Mouse (Mus musculus) lung, adult 18-20 months (tissue): Measurements from ENCODE around the gene S1pr1.
A peak's percentile ranks its signal among the peaks of the same experiment; 100 is the strongest.

Experiments used
- DNase-seq, 2 experiments: peaks; one replicate each; pipeline ENCODE4 v3.0.0; 2022; ENCODE audit warnings: mixed read lengths in 2 of 2

S1pr1 gene

DNA sequence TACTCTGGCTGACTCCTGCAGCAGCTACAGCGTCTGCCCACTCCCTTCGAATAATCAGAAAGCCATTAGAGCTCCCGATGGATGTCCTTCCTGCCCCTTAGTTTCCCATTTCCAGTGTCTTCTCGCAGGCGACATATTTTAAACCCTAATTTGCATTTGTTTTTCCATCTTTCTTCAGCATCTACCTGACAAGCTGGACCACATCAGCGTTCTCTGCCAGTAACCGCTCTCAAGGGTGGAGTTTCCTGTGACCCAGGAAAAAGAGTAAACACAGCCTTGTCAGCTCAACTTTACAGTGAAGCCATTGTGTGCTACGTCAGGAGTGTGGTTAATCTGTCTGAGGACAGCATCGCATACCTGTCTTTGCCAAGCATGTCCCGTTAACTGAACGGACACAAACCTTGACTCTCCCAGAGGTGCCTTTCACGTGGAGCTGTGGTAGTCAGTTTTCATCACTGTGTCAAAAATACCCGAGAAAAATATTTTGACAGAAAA lies 41.2 kb downstream of the S1pr1 start:
- DNase-seq, result peak; percentile 29 to 59

DNA sequence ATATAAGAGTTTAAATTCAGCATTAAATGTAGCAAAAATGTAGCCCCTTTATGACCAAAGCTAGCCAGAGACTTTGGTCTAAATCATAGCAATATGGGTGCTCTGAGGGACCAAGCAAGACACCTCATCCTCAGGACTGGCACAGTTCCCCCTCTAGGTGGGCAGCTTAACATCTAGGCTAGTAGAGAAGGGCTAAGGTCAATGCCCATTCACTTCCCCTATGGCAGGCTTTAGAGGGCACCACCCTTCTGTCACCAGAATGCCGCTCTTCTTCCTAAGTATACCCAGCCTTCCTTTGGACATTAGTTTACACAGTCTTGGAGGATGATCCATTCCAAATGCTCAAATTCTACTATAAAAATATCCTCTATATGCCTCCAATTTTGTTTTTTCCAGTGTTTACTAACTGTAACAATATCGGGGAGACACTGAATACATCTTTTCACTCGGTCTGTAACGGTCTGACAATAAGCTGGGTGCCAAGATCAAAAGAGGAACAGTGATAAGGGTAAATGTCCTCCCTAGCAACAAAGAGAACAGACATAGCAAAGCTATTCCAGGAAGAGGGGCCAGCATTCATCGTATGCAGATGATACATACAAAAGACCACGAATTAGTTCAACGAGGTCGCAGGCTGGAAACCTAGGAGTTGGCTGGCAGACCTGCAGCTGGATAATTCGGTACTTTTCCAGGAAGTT lies 41.8 kb downstream of the S1pr1 start:
- peak in 1 of 2 experiments; percentile 17 for DNase-seq

DNA sequence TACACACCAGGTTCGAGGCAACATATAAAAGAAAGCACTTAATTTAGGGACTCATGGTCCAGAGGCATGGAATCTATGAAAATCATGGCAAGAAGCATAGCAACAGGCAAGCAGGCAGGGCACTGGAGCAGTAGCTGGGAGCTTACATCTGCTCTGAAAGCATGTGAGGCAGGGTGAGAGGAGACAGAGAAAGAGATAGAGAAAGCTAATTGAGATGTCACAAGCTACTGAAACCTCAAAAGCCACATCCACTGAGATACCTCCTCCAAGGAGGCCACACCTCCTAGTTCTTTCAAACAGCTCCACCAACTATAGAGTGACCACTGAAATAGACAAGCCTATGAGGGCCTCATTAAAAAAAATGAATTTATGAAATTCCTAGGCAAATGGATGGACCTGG lies 45.6 kb downstream of the S1pr1 start:
- DNase-seq, result no peak

DNA sequence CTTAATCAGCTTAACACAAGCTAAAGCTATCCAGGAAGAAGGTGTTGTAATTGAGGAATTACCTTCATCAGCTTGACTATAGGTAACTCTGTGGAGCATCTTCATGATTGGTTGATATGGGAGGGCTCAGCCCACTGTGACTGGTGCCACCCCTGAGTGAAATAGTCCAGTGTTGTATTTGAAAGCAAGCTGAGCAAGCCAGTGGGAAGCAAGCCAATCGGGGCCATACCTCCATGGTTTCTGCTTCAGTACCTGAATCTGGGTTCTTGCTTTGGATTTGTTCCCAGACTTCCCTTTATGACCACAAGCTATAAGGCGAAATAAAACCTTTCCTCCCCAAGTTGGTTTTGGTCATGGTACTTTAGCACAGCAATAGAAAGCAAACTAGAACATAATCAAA lies 47.7 kb downstream of the S1pr1 start:
- no peak for DNase-seq

DNA sequence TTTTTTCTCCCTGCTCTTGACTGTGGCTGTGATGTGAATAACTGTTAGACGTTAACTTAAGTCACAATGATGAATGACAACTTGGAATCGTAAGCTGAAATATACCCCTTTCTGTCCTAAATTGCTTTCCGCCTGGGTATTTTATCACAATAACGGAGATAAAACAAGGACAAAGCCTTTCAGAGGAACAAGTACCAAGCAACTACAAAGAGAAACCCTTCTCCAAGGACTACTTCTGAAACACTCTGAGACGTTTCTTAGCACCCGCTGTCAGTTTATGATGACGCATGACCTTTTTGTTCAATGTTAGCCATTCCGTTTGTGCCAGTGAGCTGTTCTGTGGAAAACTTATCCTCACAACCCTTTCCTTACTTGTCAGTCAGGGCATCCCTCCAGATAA lies 48.3 kb downstream of the S1pr1 start:
- DNase-seq, result no peak

- DNase-seq, result no peak
Observed at GRCm38 (mm10) chr3:115664497-115664896, 50.4 kb downstream of the S1pr1 start.

GRCm38 (mm10) chr3:115660701-115661460 lies 54.0 kb downstream of the S1pr1 start:
- peak; percentile 65 to 70 for DNase-seq
